Mouse (Mus musculus): ENCODE results near the gene Sdsl. TPM values are rescaled to one million over a fixed set of nuclear protein-coding genes. Genes with fewer than 3 reads are reported as not detected.

Sdsl gene
- 6.1 and 7.7 TPM in 2 replicates for polyA plus RNA-seq (2014; fragmentation: Nextera tagmentation; extraction: Ambion mirVana)

DNA sequence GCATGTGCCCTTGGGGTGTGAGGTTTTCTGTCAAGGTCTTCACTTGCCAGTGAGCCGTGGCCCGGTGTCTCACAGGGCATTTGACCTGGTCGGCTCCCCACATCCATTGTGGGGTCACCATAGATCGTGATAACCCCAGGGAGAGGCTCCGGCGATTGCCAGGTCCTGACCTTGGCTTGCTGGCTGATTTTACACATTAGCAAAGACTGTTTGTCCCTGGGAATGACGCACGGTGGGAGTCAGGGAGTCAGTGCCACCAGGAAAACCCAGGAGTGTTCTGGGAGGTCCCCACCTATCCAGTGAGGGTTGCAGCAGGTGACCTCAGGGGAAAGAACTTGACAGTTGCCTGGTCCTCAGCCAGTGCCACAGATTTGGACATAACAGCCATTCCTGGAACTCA lies at the start of gene Sdsl:
TSS of gene Sdsl (minus strand) at position 41 of the 400 bp plus-strand sequence.
- ATAC-seq (ENCODE audit: low FRiP score), result no peak
- 74% methylated on average over 8 of the region's 8 CpGs for WGBS
- no peak within 1 kb of the TSS for H3K9ac ChIP-seq
- no peak within 1 kb of the TSS for H3K4me3 ChIP-seq (replicated peaks; ENCODE audit: low read length)
- DNase-seq (ENCODE audit: low spot score), result no peak
- no peaks in the 10 kb centered on the region for H3K36me3 ChIP-seq (replicated peaks; ENCODE audit: control insufficient read depth, insufficient read depth)
- no peaks in the 10 kb centered on the region for H3K27me3 ChIP-seq (ENCODE audit: control insufficient read depth, insufficient read depth, low read length)
- no peaks in the 10 kb centered on the region for H3K9me3 ChIP-seq (ENCODE audit: control insufficient read depth, low read length)
- no peak within 1 kb of the TSS for H3K4me2 ChIP-seq (replicated peaks)
- no peak within 1 kb of the TSS for H3K27ac ChIP-seq
- no peaks in the 10 kb centered on the region for H3K4me1 ChIP-seq (replicated peaks; ENCODE audit: control insufficient read depth, insufficient read depth, low read length)

- 39% methylated on average over 9 of the region's 9 CpGs for WGBS
- ATAC-seq (ENCODE audit: low FRiP score), result no peak
- no peak overlapping the region for H3K27ac ChIP-seq
Measured at GRCm38 (mm10) chr5:120517552-120517951, 44.9 kb upstream of the Sdsl start.

DNA sequence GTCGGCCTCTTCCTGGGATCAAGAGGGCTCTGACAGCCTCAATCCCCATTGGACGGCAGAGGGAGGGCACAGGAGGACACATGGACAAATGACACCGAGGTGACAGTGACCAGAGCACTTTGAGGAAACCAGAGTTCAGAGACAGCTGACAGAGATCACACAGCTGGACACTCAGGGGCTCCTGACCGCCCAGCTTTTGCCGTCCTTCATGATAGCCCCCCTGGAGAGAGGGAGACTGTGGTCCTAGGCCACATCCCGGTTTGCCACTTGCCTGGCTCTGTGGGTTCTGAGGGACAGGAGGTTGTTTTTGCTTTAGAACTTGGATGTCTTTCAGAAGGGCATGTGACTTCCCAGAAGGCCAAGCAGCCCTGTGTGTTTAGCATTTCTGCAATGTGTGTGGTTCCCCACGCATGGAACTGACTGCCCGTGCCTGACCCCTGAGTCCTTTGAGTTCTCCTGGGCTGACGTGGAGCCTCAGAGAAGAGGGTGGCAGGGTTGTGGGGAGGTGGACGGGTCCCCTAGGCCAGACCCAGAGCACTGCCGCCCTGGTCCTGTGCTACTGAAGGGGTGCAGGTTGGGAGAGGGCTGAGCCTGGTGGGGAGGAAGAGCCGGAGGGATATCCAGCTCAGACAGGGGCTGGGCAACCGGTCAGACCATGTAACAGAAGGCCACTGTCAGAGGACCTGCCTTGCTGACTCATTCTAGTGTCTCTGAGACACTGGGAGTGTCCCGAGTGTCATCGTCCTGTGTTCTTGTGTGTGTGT lies 43.8 kb upstream of the Sdsl start:
- DNase-seq (ENCODE audit: low spot score) (no peak), ATAC-seq (ENCODE audit: low FRiP score) (no peak)
- Histone ChIP-seq H3K27ac (no peak overlapping the region), H3K36me3 (replicated peaks; ENCODE audit: control insufficient read depth, insufficient read depth) (no peaks in the 10 kb centered on the region), H3K9me3 (ENCODE audit: control insufficient read depth, low read length) (no peaks in the 10 kb centered on the region), H3K4me3 (replicated peaks; ENCODE audit: low read length) (no peak overlapping the region), H3K4me1 (replicated peaks; ENCODE audit: control insufficient read depth, insufficient read depth, low read length) (peaks cover 7% of the 10 kb centered on the region), H3K27me3 (ENCODE audit: control insufficient read depth, insufficient read depth, low read length) (no peaks in the 10 kb centered on the region), H3K4me2 (replicated peaks) (no peak overlapping the region), H3K9ac (no peak overlapping the region)
- WGBS, result 65% methylated on average over 15 of the region's 15 CpGs

More at GRCm38 (mm10) chr5:120517552-120517951, 44.9 kb upstream of the Sdsl start:
- H3K4me3 ChIP-seq (replicated peaks; ENCODE audit: low read length), result no peak overlapping the region
- no peaks in the 10 kb centered on the region for H3K27me3 ChIP-seq (ENCODE audit: control insufficient read depth, insufficient read depth, low read length)
- H3K4me2 ChIP-seq (replicated peaks), result no peak overlapping the region
- H3K9ac ChIP-seq, result no peak overlapping the region
- H3K36me3 ChIP-seq (replicated peaks; ENCODE audit: control insufficient read depth, insufficient read depth), result no peaks in the 10 kb centered on the region
- no peaks in the 10 kb centered on the region for H3K9me3 ChIP-seq (ENCODE audit: control insufficient read depth, low read length)
- DNase-seq (ENCODE audit: low spot score), result no peak
- H3K4me1 ChIP-seq (replicated peaks; ENCODE audit: control insufficient read depth, insufficient read depth, low read length), result peaks cover 7% of the 10 kb centered on the region

DNA sequence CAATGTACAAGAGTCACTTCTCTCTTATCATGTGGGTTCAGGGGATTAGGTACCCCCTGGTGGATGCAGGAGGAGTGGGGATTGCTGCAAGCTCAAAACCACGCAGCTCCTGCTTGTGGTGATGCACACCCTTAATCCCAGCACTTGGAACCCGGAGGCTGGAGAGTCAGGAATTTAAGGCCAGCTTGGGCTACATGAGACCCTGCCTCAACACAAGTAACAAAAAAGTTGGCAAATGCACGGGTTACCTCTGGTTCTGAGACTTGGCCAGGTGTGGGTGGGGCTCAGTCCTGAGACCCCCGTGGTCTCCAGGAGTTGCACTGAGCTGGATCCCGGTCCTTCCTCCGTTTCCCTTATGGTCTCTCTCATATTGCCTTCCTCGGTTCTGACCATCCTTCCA lies 42.8 kb upstream of the Sdsl start:
- Histone ChIP-seq H3K4me1 (replicated peaks; ENCODE audit: control insufficient read depth, insufficient read depth, low read length) (peaks cover 14% of the 10 kb centered on the region), H3K27ac (no peak overlapping the region), H3K36me3 (replicated peaks; ENCODE audit: control insufficient read depth, insufficient read depth) (no peaks in the 10 kb centered on the region), H3K4me3 (replicated peaks; ENCODE audit: low read length) (no peak overlapping the region), H3K4me2 (replicated peaks) (no peak overlapping the region), H3K9ac (no peak overlapping the region), H3K27me3 (ENCODE audit: control insufficient read depth, insufficient read depth, low read length) (no peaks in the 10 kb centered on the region), H3K9me3 (ENCODE audit: control insufficient read depth, low read length) (no peaks in the 10 kb centered on the region)
- ATAC-seq (ENCODE audit: low FRiP score), result no peak
- WGBS, result 80% methylated on average over 7 of the region's 7 CpGs
- no peak for DNase-seq (ENCODE audit: low spot score)

DNA sequence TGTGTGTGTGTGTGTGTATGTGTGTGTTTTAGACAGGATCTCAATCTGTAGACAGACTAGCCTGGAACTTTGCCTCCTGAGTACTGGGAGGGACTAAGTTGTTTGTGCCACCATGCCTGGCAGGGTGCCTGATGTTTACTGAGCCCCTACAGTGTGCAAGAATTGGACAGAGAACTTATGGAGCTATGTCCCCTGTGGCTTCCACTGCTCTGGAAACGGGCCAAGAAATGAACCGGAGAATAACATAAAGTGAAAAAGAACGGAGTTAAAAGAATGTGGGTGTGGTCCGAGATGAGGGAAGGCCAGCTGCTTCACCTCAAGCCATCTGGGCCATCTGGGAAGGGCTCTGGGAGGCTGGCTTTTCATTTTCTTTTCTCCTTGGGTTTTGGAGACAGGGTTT lies 42.1 kb upstream of the Sdsl start:
- ATAC-seq (ENCODE audit: low FRiP score) (no peak), DNase-seq (ENCODE audit: low spot score) (peak; percentile 54)
- 9% methylated on average over 4 of the region's 4 CpGs for WGBS
- H3K9ac ChIP-seq, result no peak overlapping the region
- no peak overlapping the region for H3K27ac ChIP-seq
- H3K4me3 ChIP-seq (replicated peaks; ENCODE audit: low read length), result no peak overlapping the region
- H3K4me2 ChIP-seq (replicated peaks), result no peak overlapping the region
- no peaks in the 10 kb centered on the region for H3K27me3 ChIP-seq (ENCODE audit: control insufficient read depth, insufficient read depth, low read length)
- H3K36me3 ChIP-seq (replicated peaks; ENCODE audit: control insufficient read depth, insufficient read depth), result no peaks in the 10 kb centered on the region
- H3K4me1 ChIP-seq (replicated peaks; ENCODE audit: control insufficient read depth, insufficient read depth, low read length), result peaks cover 14% of the 10 kb centered on the region
- no peaks in the 10 kb centered on the region for H3K9me3 ChIP-seq (ENCODE audit: control insufficient read depth, low read length)

- Histone ChIP-seq H3K4me1 (replicated peaks; ENCODE audit: control insufficient read depth, insufficient read depth, low read length) (peaks cover 14% of the 10 kb centered on the region), H3K9ac (no peak overlapping the region), H3K9me3 (ENCODE audit: control insufficient read depth, low read length) (no peaks in the 10 kb centered on the region), H3K4me2 (replicated peaks) (no peak overlapping the region), H3K36me3 (replicated peaks; ENCODE audit: control insufficient read depth, insufficient read depth) (no peaks in the 10 kb centered on the region), H3K4me3 (replicated peaks; ENCODE audit: low read length) (no peak overlapping the region), H3K27me3 (ENCODE audit: control insufficient read depth, insufficient read depth, low read length) (no peaks in the 10 kb centered on the region), H3K27ac (no peak overlapping the region)
- DNase-seq (ENCODE audit: low spot score), result no peak
- WGBS, result 85% methylated on average over 9 of the region's 9 CpGs
- no peak for ATAC-seq (ENCODE audit: low FRiP score)
Measured at GRCm38 (mm10) chr5:120514031-120514677, 41.5 kb upstream of the Sdsl start.

- DNase-seq (ENCODE audit: low spot score) (no peak), ATAC-seq (ENCODE audit: low FRiP score) (no peak)
- Histone ChIP-seq H3K9ac (no peak overlapping the region), H3K4me1 (replicated peaks; ENCODE audit: control insufficient read depth, insufficient read depth, low read length) (peaks cover 14% of the 10 kb centered on the region), H3K4me2 (replicated peaks) (no peak overlapping the region), H3K4me3 (replicated peaks; ENCODE audit: low read length) (no peak overlapping the region), H3K36me3 (replicated peaks; ENCODE audit: control insufficient read depth, insufficient read depth) (no peaks in the 10 kb centered on the region), H3K9me3 (ENCODE audit: control insufficient read depth, low read length) (no peaks in the 10 kb centered on the region), H3K27me3 (ENCODE audit: control insufficient read depth, insufficient read depth, low read length) (no peaks in the 10 kb centered on the region), H3K27ac (no peak overlapping the region)
- WGBS, result 38% methylated on average over 15 of the region's 15 CpGs
Measured at GRCm38 (mm10) chr5:120512911-120513555, 40.4 kb upstream of the Sdsl start.

- H3K4me1 ChIP-seq (replicated peaks; ENCODE audit: control insufficient read depth, insufficient read depth, low read length), result peaks cover 15% of the 10 kb centered on the region
- peak overlapping the region; percentile 42; the same call in 1 of the 2 replicates for H3K9ac ChIP-seq
- 37% methylated on average over 14 of the region's 14 CpGs for WGBS
- H3K4me2 ChIP-seq (replicated peaks), result peak overlapping the region; percentile 58
- no peak overlapping the region for H3K27ac ChIP-seq
- DNase-seq (ENCODE audit: low spot score) (no peak), ATAC-seq (ENCODE audit: low FRiP score) (no peak)
- no peaks in the 10 kb centered on the region for H3K36me3 ChIP-seq (replicated peaks; ENCODE audit: control insufficient read depth, insufficient read depth)
- no peaks in the 10 kb centered on the region for H3K9me3 ChIP-seq (ENCODE audit: control insufficient read depth, low read length)
- H3K27me3 ChIP-seq (ENCODE audit: control insufficient read depth, insufficient read depth, low read length), result no peaks in the 10 kb centered on the region
- peak overlapping the region; percentile 38 for H3K4me3 ChIP-seq (replicated peaks; ENCODE audit: low read length)
Measured at GRCm38 (mm10) chr5:120511643-120512220, 39.1 kb upstream of the Sdsl start.

Data from hindbrain, embryonic 14.5 days (tissue).